Mouse (Mus musculus): Measurements from ENCODE around the gene Pgam2. TPM values are rescaled to one million over a fixed set of nuclear protein-coding genes. Genes with fewer than 3 reads are reported as not detected.

The Pgam2 gene
- polyA plus RNA-seq, 1 experiment, result not detected

DNA sequence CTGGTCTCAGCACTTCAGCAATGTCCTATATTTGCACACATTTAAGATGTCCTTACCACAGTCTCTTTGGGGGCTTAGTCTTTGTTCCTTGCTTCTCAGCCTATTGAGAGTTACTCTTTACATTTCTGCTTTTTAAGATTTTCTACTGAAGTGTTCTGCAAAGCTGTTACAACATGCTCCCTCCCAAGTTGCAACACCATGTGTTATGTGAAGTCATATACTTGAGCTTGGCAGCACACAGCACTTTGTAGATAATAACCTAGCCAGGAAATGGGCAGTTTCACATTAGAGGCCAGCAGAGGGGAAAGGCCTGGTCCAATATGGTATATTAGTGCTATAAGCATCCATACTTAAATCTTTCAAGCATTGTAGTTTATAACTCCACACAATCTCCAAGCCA lies 17.8 kb downstream of the Pgam2 start:
- H3K9me3 ChIP-seq, result no peaks in the 10 kb centered on the region
- H3K4me3 ChIP-seq (replicated peaks), result peak overlapping the region; percentile 72
- TF ChIP-seq GATA1 (IDR thresholded peaks at IDR 0.05; ENCODE audit: borderline replicate concordance, low read length) (no peak), FLI1 (IDR thresholded peaks at IDR 0.05; ENCODE audit: low read length) (no peak)
- H3K36me3 ChIP-seq (replicated peaks; ENCODE audit: low read length), result peaks cover 33% of the 10 kb centered on the region
- peaks cover 53% of the 10 kb centered on the region for H3K4me1 ChIP-seq
- no peaks in the 10 kb centered on the region for H3K27me3 ChIP-seq (replicated peaks)

DNA sequence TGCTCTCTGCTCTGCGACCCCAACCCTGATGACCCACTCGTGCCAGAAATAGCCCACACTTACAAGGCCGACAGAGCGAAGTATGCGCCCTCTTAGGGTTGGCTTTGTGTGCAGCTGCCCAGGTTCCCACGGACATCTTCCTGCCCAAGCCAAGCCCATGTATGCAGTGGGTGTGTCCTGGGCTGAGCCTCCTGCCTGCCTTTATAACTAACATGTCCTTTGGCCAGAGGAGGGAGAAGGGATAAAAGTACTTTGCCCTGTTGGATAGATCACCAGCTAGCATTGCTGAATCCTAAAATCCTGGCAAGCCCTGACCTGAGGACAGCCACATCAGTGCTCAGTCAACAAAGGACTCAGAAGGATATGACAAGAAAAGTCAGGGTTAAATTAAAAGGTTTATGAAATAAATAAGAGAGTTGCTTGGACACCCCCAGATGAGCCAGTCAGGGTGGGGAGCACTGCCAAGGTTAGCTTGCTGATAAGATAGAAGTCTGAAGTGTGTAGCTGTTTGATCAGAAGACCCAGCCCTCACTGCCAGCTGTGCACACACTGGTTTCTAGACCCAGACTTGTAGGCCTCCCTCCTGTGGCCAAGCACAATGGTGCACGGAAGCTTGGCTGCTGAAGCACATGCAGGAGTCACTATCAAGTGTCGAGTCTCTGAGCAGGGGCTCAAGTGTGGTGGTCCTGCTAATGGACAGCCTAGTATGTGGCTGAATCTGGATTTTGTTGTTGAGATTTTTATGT lies 21.2 kb downstream of the Pgam2 start:
- Histone ChIP-seq H3K4me1 (peaks cover 42% of the 10 kb centered on the region), H3K27me3 (replicated peaks) (no peaks in the 10 kb centered on the region), H3K4me3 (replicated peaks) (no peak overlapping the region), H3K9me3 (no peaks in the 10 kb centered on the region), H3K36me3 (replicated peaks; ENCODE audit: low read length) (peaks cover 32% of the 10 kb centered on the region)
- TF ChIP-seq GATA1 (IDR thresholded peaks at IDR 0.05; ENCODE audit: borderline replicate concordance, low read length), result no peak
- no peak for TF ChIP-seq FLI1 (IDR thresholded peaks at IDR 0.05; ENCODE audit: low read length)

DNA sequence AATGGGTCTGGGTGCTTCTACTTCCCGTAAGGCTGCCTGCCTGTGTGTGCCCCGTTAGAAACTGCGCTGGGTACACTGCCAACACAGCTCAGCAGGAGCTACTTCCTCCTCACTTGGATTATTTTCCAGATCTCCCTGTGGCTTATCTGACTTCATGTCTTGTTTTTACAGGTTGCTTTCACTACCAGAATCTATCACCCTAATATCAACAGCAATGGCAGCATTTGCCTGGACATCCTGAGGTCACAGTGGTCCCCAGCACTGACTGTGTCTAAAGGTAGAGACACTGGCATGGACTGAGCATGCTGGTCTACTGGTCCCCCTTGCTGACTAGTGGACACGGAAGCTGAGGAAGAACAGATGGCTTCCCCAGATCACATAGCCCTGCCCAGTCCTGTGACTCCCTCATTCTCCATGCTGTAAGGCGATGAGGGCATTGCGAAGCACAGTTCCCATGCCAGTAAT lies 23.5 kb downstream of the Pgam2 start:
- Histone ChIP-seq H3K4me3 (replicated peaks) (no peak overlapping the region), H3K4me1 (peaks cover 36% of the 10 kb centered on the region)
- TF ChIP-seq FLI1 (IDR thresholded peaks at IDR 0.05; ENCODE audit: low read length) (no peak), GATA1 (IDR thresholded peaks at IDR 0.05; ENCODE audit: borderline replicate concordance, low read length) (no peak)

DNA sequence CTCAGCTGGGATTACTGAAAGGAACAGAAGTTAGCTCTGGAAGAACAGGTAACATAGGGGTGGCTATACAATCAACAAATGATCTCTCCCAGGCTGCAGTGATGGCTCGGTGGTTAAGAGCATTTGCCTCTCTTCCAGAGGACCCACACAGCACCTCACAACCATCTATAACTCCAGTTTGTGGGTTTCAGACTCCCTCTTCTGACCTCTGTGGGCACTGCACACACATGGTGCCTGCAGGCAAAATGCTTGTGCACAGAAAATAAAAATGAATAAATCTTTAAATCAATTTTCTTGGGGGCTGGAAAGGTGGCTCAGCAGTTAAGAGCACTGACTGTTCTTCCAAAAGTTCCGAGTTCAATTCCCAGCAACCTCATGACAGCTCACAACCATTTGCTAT lies 25.1 kb downstream of the Pgam2 start:
- Histone ChIP-seq H3K36me3 (replicated peaks; ENCODE audit: low read length) (peaks cover 24% of the 10 kb centered on the region), H3K9me3 (peaks cover 1% of the 10 kb centered on the region), H3K27me3 (replicated peaks) (no peaks in the 10 kb centered on the region), H3K4me1 (peaks cover 36% of the 10 kb centered on the region), H3K4me3 (replicated peaks) (no peak overlapping the region)
- no peak for TF ChIP-seq FLI1 (IDR thresholded peaks at IDR 0.05; ENCODE audit: low read length)
- no peak for TF ChIP-seq GATA1 (IDR thresholded peaks at IDR 0.05; ENCODE audit: borderline replicate concordance, low read length)

More for the DNA sequence above, 23.5 kb downstream of the Pgam2 start:
- H3K36me3 ChIP-seq (replicated peaks; ENCODE audit: low read length), result peaks cover 32% of the 10 kb centered on the region
- H3K27me3 ChIP-seq (replicated peaks), result no peaks in the 10 kb centered on the region
- H3K9me3 ChIP-seq, result no peaks in the 10 kb centered on the region

DNA sequence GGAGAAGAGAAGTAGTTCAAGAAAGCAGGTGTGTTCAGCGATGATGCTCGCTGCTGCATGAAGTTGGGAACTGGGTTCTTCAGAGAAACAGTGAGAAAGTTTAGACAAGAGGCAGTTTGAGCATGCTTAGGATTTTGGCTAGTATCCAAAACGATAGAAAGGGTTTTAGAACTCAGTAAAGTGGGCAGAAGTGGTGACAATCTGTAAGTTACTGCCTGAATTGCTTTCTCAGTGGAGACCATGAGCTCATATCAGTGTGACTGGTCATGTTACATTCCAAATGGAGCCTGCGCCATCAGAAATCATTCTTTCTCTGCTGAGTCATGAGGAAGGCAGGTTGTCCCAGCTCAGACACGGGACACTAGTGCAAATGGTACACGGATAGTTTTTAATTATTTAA lies 37.5 kb downstream of the Pgam2 start:
- TF ChIP-seq GATA1 (IDR thresholded peaks at IDR 0.05; ENCODE audit: borderline replicate concordance, low read length) (no peak), FLI1 (IDR thresholded peaks at IDR 0.05; ENCODE audit: low read length) (no peak)
- Histone ChIP-seq H3K4me3 (replicated peaks) (no peak overlapping the region), H3K36me3 (replicated peaks; ENCODE audit: low read length) (peaks cover 37% of the 10 kb centered on the region), H3K27me3 (replicated peaks) (no peaks in the 10 kb centered on the region), H3K4me1 (peaks cover 52% of the 10 kb centered on the region), H3K9me3 (peaks cover 8% of the 10 kb centered on the region)

DNA sequence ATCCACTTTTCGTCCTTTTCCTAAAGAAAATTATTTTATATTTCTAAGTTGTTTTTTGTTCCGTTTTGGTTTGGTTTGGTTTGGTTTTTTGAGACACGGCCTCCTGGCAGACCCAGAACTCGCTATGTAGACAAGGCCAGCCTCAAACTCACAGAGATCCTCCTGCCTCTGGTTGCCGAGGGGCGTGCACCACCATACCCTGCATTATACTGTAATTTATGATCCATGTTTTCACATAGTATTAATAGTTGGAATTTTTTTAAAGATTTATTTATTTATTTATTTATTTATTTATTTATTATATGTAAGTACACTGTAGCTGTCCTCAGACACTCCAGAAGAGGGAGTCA lies 40.9 kb downstream of the Pgam2 start:
- no peak for TF ChIP-seq FLI1 (IDR thresholded peaks at IDR 0.05; ENCODE audit: low read length)
- TF ChIP-seq GATA1 (IDR thresholded peaks at IDR 0.05; ENCODE audit: borderline replicate concordance, low read length), result no peak
- Histone ChIP-seq H3K27me3 (replicated peaks) (no peaks in the 10 kb centered on the region), H3K4me1 (peaks cover 55% of the 10 kb centered on the region), H3K36me3 (replicated peaks; ENCODE audit: low read length) (peaks cover 13% of the 10 kb centered on the region), H3K9me3 (no peaks in the 10 kb centered on the region), H3K4me3 (replicated peaks) (peak overlapping the region; percentile 99)

DNA sequence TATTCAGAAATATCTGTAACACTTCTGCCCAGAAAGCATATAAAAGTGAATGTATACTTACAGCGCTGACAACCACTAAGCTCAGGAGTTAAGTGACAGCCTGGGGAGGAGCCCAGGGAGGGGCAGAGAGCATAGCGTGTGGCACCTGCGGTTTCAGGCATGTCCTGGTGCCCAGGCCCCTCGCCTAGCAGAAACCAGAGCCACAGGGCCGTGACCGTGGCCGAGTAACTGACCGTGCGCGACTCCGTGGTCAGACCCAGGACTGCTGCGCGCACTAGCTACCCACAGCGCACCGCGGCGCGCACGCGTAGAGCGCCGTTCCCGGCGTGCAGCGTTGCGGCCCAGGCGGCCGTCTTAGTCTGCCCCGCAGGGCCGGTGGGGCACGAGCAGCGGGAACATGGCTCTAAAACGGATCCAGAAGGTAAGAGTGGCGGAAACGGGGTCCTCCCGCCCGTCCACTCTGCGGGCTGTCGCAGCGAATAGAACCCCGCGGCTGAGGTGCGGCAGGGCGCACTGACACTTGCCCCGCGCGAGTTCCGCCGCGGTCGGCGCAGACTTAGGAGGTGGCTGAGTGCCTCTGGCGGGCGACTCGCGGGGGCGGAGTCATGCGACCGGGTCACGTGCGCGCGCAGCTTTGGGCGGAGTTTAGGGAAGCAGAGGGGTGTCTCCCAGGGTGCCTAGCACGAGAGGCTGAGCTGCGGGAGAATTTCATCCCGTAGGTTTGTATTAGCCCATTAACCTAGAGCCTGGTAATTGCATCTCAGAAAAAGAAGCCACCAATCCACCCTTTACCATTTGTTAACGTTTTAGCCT lies 41.5 kb downstream of the Pgam2 start, which contains the start of gene Urgcp:
Gene Urgcp, minus strand, starts transcription at position 557 of the 813 bp plus-strand sequence.
- peaks cover 59% of the 10 kb centered on the region for H3K4me1 ChIP-seq
- H3K9me3 ChIP-seq, result no peaks in the 10 kb centered on the region
- H3K4me3 ChIP-seq (replicated peaks), result peak within 1 kb of the TSS; percentile 99
- H3K27me3 ChIP-seq (replicated peaks), result no peaks in the 10 kb centered on the region
- peaks cover 16% of the 10 kb centered on the region for H3K36me3 ChIP-seq (replicated peaks; ENCODE audit: low read length)
- TF ChIP-seq GATA1 (IDR thresholded peaks at IDR 0.05; ENCODE audit: borderline replicate concordance, low read length) (no peak), FLI1 (IDR thresholded peaks at IDR 0.05; ENCODE audit: low read length) (no peak)

DNA sequence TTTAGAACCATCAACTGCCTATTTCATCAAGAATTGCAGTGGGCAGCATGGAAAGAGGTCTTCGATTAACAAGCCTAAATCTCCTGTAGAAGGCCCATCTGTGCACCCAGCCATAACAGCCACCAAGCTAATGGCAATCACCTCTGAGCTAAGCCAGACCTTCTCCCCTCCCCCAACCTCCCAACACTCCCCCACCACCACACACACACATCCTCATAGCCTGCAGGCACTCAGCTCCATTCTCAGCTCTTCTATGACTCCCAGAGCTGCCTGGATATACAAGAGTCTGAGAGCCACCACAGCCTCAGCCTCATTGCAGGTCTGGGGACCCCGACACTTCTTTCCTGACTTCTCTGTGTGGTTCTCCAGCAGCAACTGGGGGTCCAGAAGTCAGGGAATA lies 49.8 kb downstream of the Pgam2 start:
- H3K4me3 ChIP-seq (replicated peaks), result no peak overlapping the region
- no peak for TF ChIP-seq GATA1 (IDR thresholded peaks at IDR 0.05; ENCODE audit: borderline replicate concordance, low read length)
- TF ChIP-seq FLI1 (IDR thresholded peaks at IDR 0.05; ENCODE audit: low read length), result no peak
- peaks cover 66% of the 10 kb centered on the region for H3K36me3 ChIP-seq (replicated peaks; ENCODE audit: low read length)
- peaks cover 29% of the 10 kb centered on the region for H3K9me3 ChIP-seq
- H3K27me3 ChIP-seq (replicated peaks), result no peaks in the 10 kb centered on the region
- peaks cover 36% of the 10 kb centered on the region for H3K4me1 ChIP-seq

Other genes starting within 250 kb of the Pgam2 start
- gene Ankrd36, start 234.0 kb downstream of the Pgam2 start, polyA plus RNA-seq (2012; ENCODE audit: insufficient read depth, low replicate concordance), result 0.19 TPM in 1 of 2 replicates, not detected in the other
- 173 and 222 TPM in 2 replicates for gene Mrps24, start 88.1 kb downstream of the Pgam2 start, polyA plus RNA-seq (2012; ENCODE audit: insufficient read depth, low replicate concordance)
- gene Urgcp, start 41.4 kb downstream of the Pgam2 start, polyA plus RNA-seq (2012; ENCODE audit: insufficient read depth, low replicate concordance), result 6.8 and 10.2 TPM in 2 replicates
- 63.4 and 117 TPM in 2 replicates for gene Dbnl, start 15.2 kb downstream of the Pgam2 start, polyA plus RNA-seq (2012; ENCODE audit: insufficient read depth, low replicate concordance)
- 2.3 and 4.2 TPM in 2 replicates for gene Polm, start 34.3 kb upstream of the Pgam2 start, polyA plus RNA-seq (2012; ENCODE audit: insufficient read depth, low replicate concordance)
- 0.15 TPM in 1 of 2 replicates, not detected in the other for gene Aebp1, start 58.2 kb upstream of the Pgam2 start, polyA plus RNA-seq (2012; ENCODE audit: insufficient read depth, low replicate concordance)
- gene Pold2, start 74.6 kb upstream of the Pgam2 start, polyA plus RNA-seq (2012; ENCODE audit: insufficient read depth, low replicate concordance), result 155 and 509 TPM in 2 replicates
- gene Myl7, start 95.0 kb upstream of the Pgam2 start, polyA plus RNA-seq (2012; ENCODE audit: insufficient read depth, low replicate concordance), result not detected in 2 replicates
- gene Gck, start 146.3 kb upstream of the Pgam2 start, polyA plus RNA-seq (2012; ENCODE audit: insufficient read depth, low replicate concordance), result 1.7 TPM in 1 of 2 replicates, not detected in the other
- gene Ykt6, start 152.0 kb upstream of the Pgam2 start, polyA plus RNA-seq (2012; ENCODE audit: insufficient read depth, low replicate concordance), result 3.9 and 8.8 TPM in 2 replicates